1 mouse cellular context compared by ENCODE assay signal in the genomic region with DNA sequence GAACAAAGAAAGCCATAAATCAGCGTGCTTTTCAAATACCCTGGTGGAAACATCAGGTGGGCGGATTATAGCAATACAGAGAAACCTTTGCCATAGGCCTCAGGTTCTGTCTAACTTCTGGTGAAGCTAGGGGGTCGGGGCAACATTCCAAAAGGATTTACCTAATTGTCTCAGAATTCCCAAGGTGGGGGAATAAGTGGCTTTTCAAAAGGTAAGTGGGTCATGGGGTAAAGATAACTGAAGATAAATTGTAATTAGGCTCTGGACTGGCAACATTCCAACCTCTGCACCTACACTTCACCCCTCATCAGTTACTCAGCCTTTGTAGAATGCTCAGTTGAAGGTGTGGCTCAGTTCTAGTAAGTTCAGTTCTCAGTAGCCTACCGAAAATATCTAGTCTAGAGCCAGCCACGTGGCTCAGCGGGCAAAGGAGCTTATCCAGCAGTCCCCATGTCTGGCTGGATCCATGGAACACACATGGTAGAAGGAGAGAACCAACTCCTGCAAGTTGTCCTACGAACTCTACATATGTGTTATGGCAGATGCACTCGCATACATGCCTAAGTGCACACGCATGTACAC.
TF ChIP-seq lines count a peak whose summit lies in the region.

No protein-coding gene starts in this region.

TF ChIP-seq in MEL, 35 proteins besides CTCF, POLR2A, EP300 and RAD21 (continued from another document):
- TF ChIP-seq UBTF (IDR thresholded peaks at IDR 0.05; ENCODE audit: borderline replicate concordance, insufficient read depth, low read depth, low read length) = no peak
- no peak for TF ChIP-seq POLR2AphosphoS2 (IDR thresholded peaks at IDR 0.05; ENCODE audit: low read length)
